Mouse (Mus musculus) liver, adult 2 months (tissue): ENCODE data around the gene Aox3.

Experiments used
- CTCF ChIP-seq: fragments of 200-500 bp; IDR thresholded peaks from 2 replicates; pipeline ENCODE4 v1.5.1; 2011; ENCODE audit warnings: low read depth, low read length, control low read depth
- POLR2A ChIP-seq: fragments of 200-500 bp; IDR thresholded peaks from 2 replicates; pipeline ENCODE4 v1.6.1; 2011; ENCODE audit warnings: low read length, control low read depth; ENCODE audit not compliant: insufficient read depth; ENCODE audit errors: extremely low read depth

DNA sequence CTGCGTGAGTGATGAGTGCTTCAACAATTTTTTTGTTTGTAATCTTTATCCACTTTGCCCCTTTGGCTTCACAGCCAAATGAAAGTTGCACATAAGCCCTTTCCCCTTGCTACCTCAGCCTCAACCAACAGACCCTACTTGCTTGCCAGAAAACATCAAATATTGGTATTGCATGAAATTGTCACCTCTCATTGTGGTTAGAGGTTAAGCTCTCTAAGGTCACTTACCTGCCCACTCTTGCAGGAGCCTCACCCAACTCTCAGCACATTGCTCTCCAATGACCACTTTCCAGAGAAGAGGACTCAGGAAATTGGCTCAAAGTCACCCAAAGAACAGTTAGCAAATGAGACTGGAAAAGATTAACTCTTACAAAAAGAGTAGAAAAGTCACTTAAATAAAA is 41.4 kb upstream of the Aox3 start:
- no peak for TF ChIP-seq CTCF
- TF ChIP-seq POLR2A: no peak
